Mouse (Mus musculus): Measurements from ENCODE around the gene Gm49318. TPM values are rescaled to one million over a fixed set of nuclear protein-coding genes. Genes with fewer than 3 reads are reported as not detected.
A peak's percentile ranks its signal among the peaks of the same experiment; 100 is the strongest.

Gm49318 gene
- polyA plus RNA-seq, 1 experiment from 2014 or later = 0.56 TPM

GRCm38 (mm10) chr9:21987592-21988342 is 83.3 kb downstream of the Gm49318 start:
- peak overlapping the region; percentile 27 for H3K4me3 ChIP-seq (ENCODE audit: low read depth, low read length)
- peaks cover 4% of the 10 kb centered on the region; the same call in 1 of the 2 replicates for H3K4me1 ChIP-seq (replicated peaks; ENCODE audit: control insufficient read depth, insufficient read depth, low read length)
- no peaks in the 10 kb centered on the region for H3K36me3 ChIP-seq (ENCODE audit: control insufficient read depth, insufficient read depth, low read length)
- peak; percentile 23 for DNase-seq (ENCODE audit: low spot score)
- no peak overlapping the region for H3K27ac ChIP-seq (ENCODE audit: low read depth, low read length)
- H3K9ac ChIP-seq (ENCODE audit: low read depth, low read length) = no peak overlapping the region
- no peak overlapping the region for H3K4me2 ChIP-seq (replicated peaks; ENCODE audit: low read depth, low read length)
- 9% methylated on average over 33 of the region's 36 CpGs for WGBS
- ATAC-seq (ENCODE audit: low FRiP score) = no peak
- H3K9me3 ChIP-seq (ENCODE audit: control insufficient read depth, low read length) = no peaks in the 10 kb centered on the region
- peaks cover 60% of the 10 kb centered on the region for H3K27me3 ChIP-seq (ENCODE audit: control insufficient read depth, insufficient read depth, low read length)

Other genes starting within 250 kb of the Gm49318 start
- gene Angptl8, start 235.7 kb downstream of the Gm49318 start, polyA plus RNA-seq (2014; fragmentation: Nextera tagmentation; extraction: Ambion mirVana) = 0.74 TPM in 1 of 2 replicates, not detected in the other
- gene Dock6, start 218.6 kb downstream of the Gm49318 start, polyA plus RNA-seq (2014; fragmentation: Nextera tagmentation; extraction: Ambion mirVana) = 16.3 and 21.4 TPM in 2 replicates
- gene Rab3d, start 153.1 kb downstream of the Gm49318 start, polyA plus RNA-seq (2014; fragmentation: Nextera tagmentation; extraction: Ambion mirVana) = 8.6 and 9.5 TPM in 2 replicates
- 3.3 and 3.9 TPM in 2 replicates for gene Ccdc159, start 143.8 kb downstream of the Gm49318 start, polyA plus RNA-seq (2014; fragmentation: Nextera tagmentation; extraction: Ambion mirVana)
- 34.7 and 39.3 TPM in 2 replicates for gene Tmem205, start 143.7 kb downstream of the Gm49318 start, polyA plus RNA-seq (2014; fragmentation: Nextera tagmentation; extraction: Ambion mirVana)
- gene Plppr2, start 134.2 kb downstream of the Gm49318 start, polyA plus RNA-seq (2014; fragmentation: Nextera tagmentation; extraction: Ambion mirVana) = 21.0 and 22.3 TPM in 2 replicates
- gene Swsap1, start 115.5 kb downstream of the Gm49318 start, polyA plus RNA-seq (2014; fragmentation: Nextera tagmentation; extraction: Ambion mirVana) = 14.6 and 20.4 TPM in 2 replicates
- gene Epor, start 107.8 kb downstream of the Gm49318 start, polyA plus RNA-seq (2014; fragmentation: Nextera tagmentation; extraction: Ambion mirVana) = 4.2 and 5.2 TPM in 2 replicates
- 2.0 and 2.1 TPM in 2 replicates for gene Rgl3, start 81.8 kb downstream of the Gm49318 start, polyA plus RNA-seq (2014; fragmentation: Nextera tagmentation; extraction: Ambion mirVana)
- 5.5 and 5.7 TPM in 2 replicates for gene Ccdc151, start 68.6 kb downstream of the Gm49318 start, polyA plus RNA-seq (2014; fragmentation: Nextera tagmentation; extraction: Ambion mirVana)
- gene Prkcsh, start 68.5 kb downstream of the Gm49318 start, polyA plus RNA-seq (2014; fragmentation: Nextera tagmentation; extraction: Ambion mirVana) = 84.6 TPM in 2 replicates
- 72.9 and 85.2 TPM in 2 replicates for gene Elavl3, start 19.2 kb downstream of the Gm49318 start, polyA plus RNA-seq (2014; fragmentation: Nextera tagmentation; extraction: Ambion mirVana)
- gene Zfp653, start 117 bp upstream of the Gm49318 start, polyA plus RNA-seq (2014; fragmentation: Nextera tagmentation; extraction: Ambion mirVana) = 8.1 and 9.2 TPM in 2 replicates
- gene Ecsit, start 14.2 kb upstream of the Gm49318 start, polyA plus RNA-seq (2014; fragmentation: Nextera tagmentation; extraction: Ambion mirVana) = 32.4 and 38.4 TPM in 2 replicates
- gene Cnn1, start 28.0 kb upstream of the Gm49318 start, polyA plus RNA-seq (2014; fragmentation: Nextera tagmentation; extraction: Ambion mirVana) = 1.8 and 2.1 TPM in 2 replicates
- gene Elof1, start 45.9 kb upstream of the Gm49318 start, polyA plus RNA-seq (2014; fragmentation: Nextera tagmentation; extraction: Ambion mirVana) = 211 and 213 TPM in 2 replicates
- 17.1 and 18.7 TPM in 2 replicates for gene Acp5, start 64.5 kb upstream of the Gm49318 start, polyA plus RNA-seq (2014; fragmentation: Nextera tagmentation; extraction: Ambion mirVana)
- gene Pigyl, start 85.6 kb upstream of the Gm49318 start, polyA plus RNA-seq (2014; fragmentation: Nextera tagmentation; extraction: Ambion mirVana) = 60.5 and 64.1 TPM in 2 replicates
- not detected in 2 replicates for gene Zfp872, start 116.8 kb upstream of the Gm49318 start, polyA plus RNA-seq (2014; fragmentation: Nextera tagmentation; extraction: Ambion mirVana)
- 11.9 and 13.4 TPM in 2 replicates for gene Zfp809, start 154.5 kb upstream of the Gm49318 start, polyA plus RNA-seq (2014; fragmentation: Nextera tagmentation; extraction: Ambion mirVana)
- gene Zfp599, start 188.6 kb upstream of the Gm49318 start, polyA plus RNA-seq (2014; fragmentation: Nextera tagmentation; extraction: Ambion mirVana) = 7.1 and 8.1 TPM in 2 replicates
- gene Zfp810, start 236.4 kb upstream of the Gm49318 start, polyA plus RNA-seq (2014; fragmentation: Nextera tagmentation; extraction: Ambion mirVana) = 25.5 and 34.1 TPM in 2 replicates